ENCODE assay signal across 22 mouse cellular contexts in the genomic region with DNA sequence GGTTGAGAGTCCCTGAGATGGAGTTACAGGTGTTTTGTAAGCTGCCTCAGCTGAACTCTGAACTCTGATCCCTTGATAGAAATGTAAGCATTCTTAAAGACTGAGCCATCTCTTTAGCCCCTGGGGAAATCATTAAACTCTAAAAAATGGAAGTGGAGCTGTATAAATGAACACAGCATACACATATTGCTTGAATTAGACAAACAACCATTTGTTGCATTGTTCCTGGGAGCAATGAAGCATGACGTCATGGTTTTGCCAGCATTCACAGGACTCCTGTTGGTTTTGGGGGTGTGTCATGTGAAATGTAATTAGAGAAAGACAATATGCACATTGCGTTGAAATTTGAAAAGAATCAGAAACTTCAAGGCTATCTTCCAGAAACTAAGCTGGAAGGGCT.
"Had no signal": no experiment of that assay in that cellular context is flagged by ENCODE, and none has a peak within 500 bp of the region (broad histone marks: within the 10 kb centered on the region; RNA-seq: fewer than 3 reads in every experiment).

No protein-coding gene starts in this region.

- DNase-seq: kidney, adult 9 months; layer of hippocampus, adult 9-11 months; liver; lung, adult 18-20 months; lung, postnatal 36 days; right cerebral cortex, postnatal 25 days; spleen, adult 18-20 months; thymus, adult 18-20 months; thymus, postnatal 36 days had no signal

- H3K27me3 ChIP-seq: limb, embryonic 13.5 days; lung, embryonic 15.5 days; midbrain, embryonic 13.5 days had no signal

- H3K4me3 ChIP-seq: layer of hippocampus, adult 2 months; limb, embryonic 10.5 days; limb, embryonic 13.5 days; liver, embryonic 12.5 days; liver, embryonic 15.5 days; lung, embryonic 15.5 days; midbrain, embryonic 10.5 days; midbrain, embryonic 13.5 days; myocyte; neural tube, embryonic 13.5 days had no signal

- ATAC-seq: liver, embryonic 12.5 days; midbrain, embryonic 13.5 days; midbrain, embryonic 16.5 days had no signal

- H3K36me3 ChIP-seq: limb, embryonic 10.5 days; limb, embryonic 13.5 days; liver, embryonic 12.5 days; liver, embryonic 15.5 days; lung, embryonic 15.5 days; midbrain, embryonic 10.5 days; midbrain, embryonic 13.5 days; neural tube, embryonic 13.5 days had no signal

- H3K9ac ChIP-seq: limb, embryonic 13.5 days; liver, embryonic 12.5 days; liver, embryonic 15.5 days; lung, embryonic 15.5 days; midbrain, embryonic 13.5 days; neural tube, embryonic 13.5 days had no signal

- H3K9me3 ChIP-seq: limb, embryonic 10.5 days; limb, embryonic 13.5 days; liver, embryonic 12.5 days; liver, embryonic 15.5 days; lung, embryonic 15.5 days; megakaryocyte, embryonic 14.5 days; midbrain, embryonic 10.5 days; midbrain, embryonic 13.5 days; neural tube, embryonic 13.5 days had no signal

- H3K27ac ChIP-seq: kidney, postnatal 0 days; layer of hippocampus, adult 2 months; limb, embryonic 10.5 days; limb, embryonic 13.5 days; liver, embryonic 12.5 days; liver, embryonic 15.5 days; lung, embryonic 15.5 days; midbrain, embryonic 10.5 days; midbrain, embryonic 13.5 days; neural tube, embryonic 13.5 days had no signal

- H3K4me2 ChIP-seq: limb, embryonic 13.5 days; liver, embryonic 12.5 days; liver, embryonic 15.5 days; lung, embryonic 15.5 days; midbrain, embryonic 13.5 days; neural tube, embryonic 13.5 days had no signal
